In the genomic region with DNA sequence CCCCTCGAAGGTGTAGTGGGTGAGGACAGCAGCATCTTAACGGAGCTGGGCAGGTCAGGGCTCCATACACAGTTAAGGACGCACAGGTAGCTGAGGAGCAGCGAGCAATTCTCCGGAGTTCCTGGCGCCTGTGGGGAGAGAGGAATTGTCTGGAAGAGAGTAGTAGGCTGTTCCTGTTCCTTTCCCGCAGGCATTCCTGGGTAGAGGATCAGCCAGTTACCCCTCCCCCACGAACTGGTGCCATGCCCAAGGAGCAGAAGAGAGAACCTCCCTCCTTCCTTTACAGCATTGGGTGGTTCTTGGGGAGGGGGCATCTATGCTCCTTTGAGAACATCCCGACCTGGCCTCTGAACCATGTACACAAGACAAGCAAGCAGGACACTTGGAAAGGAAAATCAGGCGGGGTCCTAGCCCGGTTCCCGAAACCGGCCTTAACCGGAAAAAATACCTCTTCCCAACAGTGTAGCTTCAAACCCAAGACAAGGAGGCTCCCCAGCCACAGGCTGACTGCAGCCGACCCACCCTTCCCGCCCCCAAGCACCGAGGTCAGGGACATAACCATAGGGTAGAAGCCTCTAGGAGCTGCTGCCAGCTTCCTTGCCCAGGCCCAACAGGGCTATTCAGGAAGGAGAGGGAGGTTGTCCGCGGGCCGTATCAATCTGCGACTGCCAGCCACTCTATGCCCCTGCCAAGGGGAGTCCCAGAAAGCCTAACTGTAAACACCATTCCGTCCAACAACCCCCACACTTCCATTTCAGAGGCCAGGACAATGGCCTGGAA, we compare ENCODE assay signal across 10 mouse cellular contexts. TPM values are rescaled to one million over a fixed set of nuclear protein-coding genes. Genes with fewer than 3 reads are reported as not detected.
A peak's percentile ranks its signal among the peaks of the same experiment; 100 is the strongest.
DNase-seq lines count a peak whose midpoint lies in the region; ATAC-seq and TF ChIP-seq lines count a peak whose summit lies in the region.
"Had no signal": no experiment of that assay in that cellular context is flagged by ENCODE, and none has a peak within 500 bp of the region (broad histone marks: within the 10 kb centered on the region; RNA-seq: fewer than 3 reads in every experiment).

No protein-coding gene starts in this region.

- DNase-seq in left cerebral cortex, adult 2 months (ENCODE audit: extremely low spot score in 1 of 2, low spot score in 2 of 2) = no peak
- DNase-seq in left cerebral cortex, postnatal 25 days (ENCODE audit: low spot score in 2 of 2) = no peak
- DNase-seq in kidney, postnatal 25 days = peak; percentile 62 to 64
- DNase-seq in midbrain, postnatal 0 days (ENCODE audit: low spot score) = no peak
- DNase-seq in cerebellum, adult 8-10 months = no peak
- no peak for DNase-seq in right cerebral cortex, postnatal 25 days
- no peak for DNase-seq in c-Kit-positive CD71-positive TER-119-positive erythroid progenitor cells, embryonic 14.5 days (ENCODE audit: low spot score)

- H3K9ac ChIP-seq in forebrain, embryonic 15.5 days (replicated peaks) = peak overlapping the region; percentile 52
- peak overlapping the region; percentile 66 for H3K9ac ChIP-seq in midbrain, postnatal 0 days (replicated peaks; ENCODE audit: low read length, poor library complexity, severe bottlenecking)

- intact Hi-C loops in left cerebral cortex, adult 2 months (cut with DNase I) = loop anchor here (10.0 kb wide), 1 partner anchor 232 kb away; no protein-coding TSS in a partner anchor
- intact Hi-C loops in left cerebral cortex, postnatal 25 days (cut with DNase I) = loop anchor here (5.0 to 10.0 kb wide), 2 partner anchors 105 to 232 kb away; no protein-coding TSS in a partner anchor

- peak overlapping the region; percentile 73 for H3K4me2 ChIP-seq in forebrain, embryonic 15.5 days (replicated peaks)
- H3K4me2 ChIP-seq in midbrain, postnatal 0 days (ENCODE audit: low read depth, low read length, poor library complexity, severe bottlenecking) = peak overlapping the region; percentile 77

- peak overlapping the region; percentile 69 for H3K27ac ChIP-seq in left cerebral cortex, adult 2 months
- peak overlapping the region; percentile 62; the same call in 1 of the 2 replicates for H3K27ac ChIP-seq in forebrain, embryonic 15.5 days (replicated peaks)
- peak overlapping the region; percentile 78 for H3K27ac ChIP-seq in midbrain, postnatal 0 days (ENCODE audit: low read depth, low read length)

- TF ChIP-seq CTCF in left cerebral cortex, adult 2 months (IDR thresholded peaks at IDR 0.05) = no peak
- TF ChIP-seq CTCF in midbrain, postnatal 0 days (IDR thresholded peaks at IDR 0.05) = no peak

- 0 out of 2 replicates have a peak, but pooled peaks have one; percentile 1 for ATAC-seq in forebrain, embryonic 15.5 days (replicated peaks)
- 0 out of 2 replicates have a peak, but pooled peaks have one; percentile 1 for ATAC-seq in midbrain, postnatal 0 days (ENCODE audit: low FRiP score)
- ATAC-seq: Patski had no signal

- H3K9me3 ChIP-seq in forebrain, embryonic 15.5 days = no peaks in the 10 kb centered on the region
- H3K9me3 ChIP-seq in midbrain, postnatal 0 days (ENCODE audit: low read length) = no peaks in the 10 kb centered on the region

- 4% methylated on average over 22 of the region's 22 CpGs for WGBS in forebrain, embryonic 15.5 days
- 8% methylated on average over 22 of the region's 22 CpGs for WGBS in midbrain, postnatal 0 days

- H3K4me1 ChIP-seq in forebrain, embryonic 15.5 days = peaks cover 34% of the 10 kb centered on the region
- 0 out of 2 replicates have a peak, but pooled peaks cover 7% of the 10 kb centered on the region for H3K4me1 ChIP-seq in midbrain, postnatal 0 days (ENCODE audit: insufficient read depth, low read length)

- H3K36me3 ChIP-seq in forebrain, embryonic 15.5 days = no peaks in the 10 kb centered on the region
- H3K36me3 ChIP-seq in midbrain, postnatal 0 days (ENCODE audit: insufficient read depth, low read length) = no peaks in the 10 kb centered on the region

- peaks cover 75% of the 10 kb centered on the region for H3K27me3 ChIP-seq in forebrain, embryonic 15.5 days
- H3K27me3 ChIP-seq in midbrain, postnatal 0 days (ENCODE audit: insufficient read depth, low read length) = peaks cover 41% of the 10 kb centered on the region

- peak overlapping the region; percentile 44 for H3K4me3 ChIP-seq in left cerebral cortex, adult 2 months
- H3K4me3 ChIP-seq in forebrain, embryonic 15.5 days = peak overlapping the region; percentile 54
- H3K4me3 ChIP-seq in midbrain, postnatal 0 days (ENCODE audit: low read depth, low read length) = peak overlapping the region; percentile 55

RNA-seq across cellular contexts. Expression of a gene that starts 1.6 kb away (rescaled TPM):
- total RNA-seq in left cerebral cortex, adult 2 months (2021) = 1 to 10 TPM; 3.0 to 3.6 TPM
- total RNA-seq in left cerebral cortex, postnatal 25 days (2021) = 1 to 10 TPM; 4.0 TPM
- 9.9 and 12.1 TPM in 2 replicates for polyA plus RNA-seq in forebrain, embryonic 15.5 days (2015; fragmentation: Nextera tagmentation; extraction: Ambion mirVana)
- 18.0 and 27.1 TPM in 2 replicates for total RNA-seq in midbrain, postnatal 0 days (2014; rRNA removed)
- polyA plus RNA-seq in midbrain, postnatal 0 days (2015; fragmentation: Nextera tagmentation; extraction: Ambion mirVana) = 15.7 and 17.8 TPM in 2 replicates
- polyA plus RNA-seq: Patski had no signal

RNA-seq across cellular contexts. Expression of a gene that starts 5.6 kb away (rescaled TPM):
- not detected for total RNA-seq in left cerebral cortex, adult 2 months (2021)
- not detected for total RNA-seq in left cerebral cortex, postnatal 25 days (2021)
- not detected in 2 replicates for polyA plus RNA-seq in forebrain, embryonic 15.5 days (2015; fragmentation: Nextera tagmentation; extraction: Ambion mirVana)
- total RNA-seq in midbrain, postnatal 0 days (2014; rRNA removed) = not detected in 2 replicates
- polyA plus RNA-seq in midbrain, postnatal 0 days (2015; fragmentation: Nextera tagmentation; extraction: Ambion mirVana) = 0.37 and 0.42 TPM in 2 replicates
- total RNA-seq: layer of hippocampus, postnatal 10 days had no signal
- polyA plus RNA-seq: Patski had no signal

RNA-seq across cellular contexts. Expression of a gene that starts 6.9 kb away (rescaled TPM):
- 10 to 100 TPM; 11.6 to 12.9 TPM for total RNA-seq in left cerebral cortex, adult 2 months (2021)
- 10 to 100 TPM; 10.3 to 10.5 TPM for total RNA-seq in left cerebral cortex, postnatal 25 days (2021)
- 17.0 and 17.8 TPM in 2 replicates for polyA plus RNA-seq in forebrain, embryonic 15.5 days (2015; fragmentation: Nextera tagmentation; extraction: Ambion mirVana)
- 10.6 and 15.4 TPM in 2 replicates for total RNA-seq in midbrain, postnatal 0 days (2014; rRNA removed)
- 9.2 and 11.1 TPM in 2 replicates for polyA plus RNA-seq in midbrain, postnatal 0 days (2015; fragmentation: Nextera tagmentation; extraction: Ambion mirVana)

RNA-seq across cellular contexts. Expression of a gene that starts 8.9 kb away (rescaled TPM):
- total RNA-seq in left cerebral cortex, adult 2 months (2021) = not detected
- not detected for total RNA-seq in left cerebral cortex, postnatal 25 days (2021)
- polyA plus RNA-seq in forebrain, embryonic 15.5 days (2015; fragmentation: Nextera tagmentation; extraction: Ambion mirVana) = 0.49 TPM in 1 of 2 replicates, not detected in the other
- not detected in 2 replicates for total RNA-seq in midbrain, postnatal 0 days (2014; rRNA removed)
- 0.31 and 0.49 TPM in 2 replicates for polyA plus RNA-seq in midbrain, postnatal 0 days (2015; fragmentation: Nextera tagmentation; extraction: Ambion mirVana)
- total RNA-seq: layer of hippocampus, postnatal 10 days had no signal

RNA-seq across cellular contexts. Expression of a gene that starts 14.1 kb away (rescaled TPM):
- total RNA-seq in left cerebral cortex, adult 2 months (2021) = under 1 TPM; 0.32 to 0.58 TPM
- under 1 TPM; 0.23 to 0.46 TPM for total RNA-seq in left cerebral cortex, postnatal 25 days (2021)
- polyA plus RNA-seq in forebrain, embryonic 15.5 days (2015; fragmentation: Nextera tagmentation; extraction: Ambion mirVana) = 0.08 and 0.11 TPM in 2 replicates
- 0.27 and 0.38 TPM in 2 replicates for total RNA-seq in midbrain, postnatal 0 days (2014; rRNA removed)
- 0.13 and 0.28 TPM in 2 replicates for polyA plus RNA-seq in midbrain, postnatal 0 days (2015; fragmentation: Nextera tagmentation; extraction: Ambion mirVana)

Comparison
In these comparisons a context has a peak if more than half of its experiments do, and no peak if none do; other contexts are left out.
1. DNase-seq: peak in kidney, postnatal 25 days (2 of 2); none in left cerebral cortex, adult 2 months (0 of 2), left cerebral cortex, postnatal 25 days (0 of 2), midbrain, postnatal 0 days (single experiment), cerebellum, adult 8-10 months (single experiment), right cerebral cortex, postnatal 25 days (single experiment) and c-Kit-positive CD71-positive TER-119-positive erythroid progenitor cells, embryonic 14.5 days (single experiment).
2. Peak in every context shown above with its lines, with median percentiles within 50 percentile points of each other: H3K27ac ChIP-seq and H3K4me3 ChIP-seq.